ENCODE assay signal across 22 mouse cellular contexts in genomic region chr13:104629621-104630020, GRCm38 (mm10).
"Had no signal": no experiment of that assay in that cellular context is flagged by ENCODE, and none has a peak within 500 bp of the region (broad histone marks: within the 10 kb centered on the region; RNA-seq: fewer than 3 reads in every experiment).

No protein-coding gene starts in this region.

- ATAC-seq: liver, postnatal 0 days; lung, postnatal 0 days; midbrain, embryonic 13.5 days; midbrain, embryonic 16.5 days had no signal

- H3K4me2 ChIP-seq: liver, embryonic 13.5 days; liver, embryonic 15.5 days; lung, embryonic 15.5 days; midbrain, embryonic 11.5 days; midbrain, embryonic 13.5 days; neural tube, embryonic 13.5 days; neural tube, embryonic 15.5 days; stomach, embryonic 15.5 days had no signal

- H3K4me1 ChIP-seq: megakaryocyte, embryonic 14.5 days had no signal

- H3K9ac ChIP-seq: liver, embryonic 13.5 days; liver, embryonic 15.5 days; liver, postnatal 0 days; lung, embryonic 15.5 days; midbrain, embryonic 13.5 days; neural tube, embryonic 13.5 days; neural tube, embryonic 15.5 days; stomach, embryonic 15.5 days had no signal

- H3K27me3 ChIP-seq: liver, embryonic 13.5 days; liver, embryonic 15.5 days; lung, embryonic 15.5 days; megakaryocyte, embryonic 14.5 days; midbrain, embryonic 13.5 days; neural tube, embryonic 13.5 days; neural tube, embryonic 15.5 days; stomach, embryonic 15.5 days had no signal

- DNase-seq: liver, embryonic 13.5 days; liver, postnatal 0 days; lung, adult 2 months; lung, postnatal 14 days; lung, postnatal 36 days; right cerebral cortex, postnatal 14 days; thymus, adult 2 months; thymus, postnatal 25 days; thymus, postnatal 4 days had no signal

- H3K4me3 ChIP-seq: liver, embryonic 13.5 days; liver, embryonic 15.5 days; lung, embryonic 15.5 days; megakaryocyte, embryonic 14.5 days; midbrain, embryonic 13.5 days; myocyte; neural tube, embryonic 13.5 days; neural tube, embryonic 15.5 days; stomach, embryonic 15.5 days had no signal

- H3K27ac ChIP-seq: liver, embryonic 13.5 days; liver, embryonic 15.5 days; lung, embryonic 15.5 days; macrophage; midbrain, embryonic 13.5 days; neural tube, embryonic 13.5 days; neural tube, embryonic 15.5 days; stomach, embryonic 15.5 days; stomach, postnatal 0 days had no signal

- H3K36me3 ChIP-seq: liver, embryonic 15.5 days; stomach, embryonic 15.5 days had no signal

- H3K9me3 ChIP-seq: liver, embryonic 13.5 days; liver, embryonic 15.5 days; lung, embryonic 15.5 days; megakaryocyte, embryonic 14.5 days; midbrain, embryonic 13.5 days; neural tube, embryonic 13.5 days; neural tube, embryonic 15.5 days; stomach, embryonic 15.5 days had no signal
